Mouse (Mus musculus) activated CD4-positive, CD25-positive, alpha-beta regulatory T cell (primary cell): ENCODE data around the gene Tas2r137. TPM values are rescaled to one million over a fixed set of nuclear protein-coding genes. Genes with fewer than 3 reads are reported as not detected.

Experiments
- polyA plus RNA-seq, 2 experiments: library from polyadenylated mRNA; unstranded; fragments of 100-300 nt; shearing (Covaris generic); gene quantifications; one replicate each; pipeline ENCODE4 v1.2.1; 2017

The Tas2r137 gene
- polyA plus RNA-seq = not detected

GRCm38 (mm10) chr6:40490933-40491332, at the start of gene Tas2r137:
TSS of gene Tas2r137 (plus strand) at chr6:40491233.

DNA sequence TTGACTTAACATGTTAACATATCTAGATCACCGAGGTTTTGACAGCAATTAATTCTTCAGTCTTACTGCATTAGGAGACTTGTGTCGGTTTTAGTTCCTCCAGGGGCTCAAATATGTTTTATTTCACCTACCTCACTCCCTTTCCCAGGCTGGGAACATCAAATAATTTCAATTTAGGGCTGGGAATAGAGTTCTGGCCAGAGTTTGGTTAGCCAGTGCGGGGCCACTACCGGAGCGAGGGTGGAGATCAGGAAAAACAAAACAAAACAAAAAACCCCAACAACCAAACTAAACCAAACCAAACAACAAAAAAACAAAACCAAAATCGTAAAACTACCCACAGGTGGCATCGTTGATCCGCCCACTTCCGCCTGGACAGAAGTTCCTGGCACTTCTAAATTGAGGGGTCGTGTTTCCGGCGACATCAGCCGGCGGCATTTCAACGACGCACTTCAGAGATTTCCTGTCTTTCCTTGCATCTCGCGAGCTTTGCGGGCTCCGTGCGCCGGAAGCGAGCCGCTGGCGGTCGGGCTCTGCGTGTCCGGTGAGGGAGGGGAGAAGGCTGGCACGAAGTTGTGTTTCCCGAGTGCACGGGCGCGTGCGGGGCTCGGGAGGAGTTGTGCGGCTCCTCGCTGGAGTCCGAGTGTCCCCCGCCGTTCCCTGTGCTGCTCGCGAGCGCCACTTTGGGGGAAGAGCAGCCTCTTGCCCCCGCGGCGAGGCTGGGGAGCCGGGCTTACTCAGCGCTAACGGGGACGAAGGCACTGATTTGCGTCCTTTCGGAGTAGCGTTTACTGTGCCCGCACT, 19.9 kb upstream of the Tas2r137 start, which contains the start of gene Ssbp1:
TSS of gene Ssbp1 (plus strand) at position 437 of the 804 bp plus-strand sequence.

GRCm38 (mm10) chr6:40493229-40493628, 2.2 kb downstream of the Tas2r137 start, which contains the start of gene Tas2r108:
TSS of gene Tas2r108 (plus strand) at chr6:40493529.

DNA sequence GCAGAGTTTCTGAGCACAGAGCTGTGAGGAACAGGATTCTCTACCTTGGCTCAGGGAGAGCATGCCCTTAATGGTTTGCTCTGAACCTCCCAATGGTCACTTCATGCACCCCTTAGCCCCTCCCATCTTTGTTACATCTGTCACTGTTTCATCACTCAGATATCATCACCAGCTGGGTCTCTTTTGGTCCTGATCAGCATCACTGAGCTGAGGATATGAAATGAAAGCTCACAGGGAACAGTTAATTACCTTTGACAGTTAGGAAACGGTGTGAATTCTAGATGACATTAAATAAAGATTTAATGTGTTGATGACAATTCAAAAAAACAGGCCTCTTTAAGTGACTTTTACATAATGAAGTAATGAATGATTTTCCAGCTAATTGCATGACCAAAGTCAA, 28.4 kb downstream of the Tas2r137 start, which contains the start of gene Prss37:
TSS of gene Prss37 (minus strand) at position 101 of the 400 bp plus-strand sequence.

Other genes starting within 250 kb of the Tas2r137 start
- 10 to 100 TPM; 33.2 to 44.1 TPM for gene Agk, start 166.1 kb upstream of the Tas2r137 start, polyA plus RNA-seq
- 10 to 100 TPM; 14.8 to 20.9 TPM for gene E330009J07Rik, start 55.1 kb upstream of the Tas2r137 start, polyA plus RNA-seq
- gene Wee2, start 52.1 kb upstream of the Tas2r137 start, polyA plus RNA-seq = not detected
- gene Ssbp1, start 19.9 kb upstream of the Tas2r137 start, polyA plus RNA-seq = 100 to 1,000 TPM; 106 to 127 TPM
- not detected for gene Tas2r108, start 2.3 kb downstream of the Tas2r137 start, polyA plus RNA-seq
- gene Prss37, start 28.3 kb downstream of the Tas2r137 start, polyA plus RNA-seq = not detected
- gene Olfr461, start 63.8 kb downstream of the Tas2r137 start, polyA plus RNA-seq = not detected
- gene Olfr460, start 78.3 kb downstream of the Tas2r137 start, polyA plus RNA-seq = not detected
- gene Clec5a, start 94.6 kb downstream of the Tas2r137 start, polyA plus RNA-seq = under 1 TPM; 0.12 to 0.81 TPM
- not detected for gene Tas2r138, start 122.1 kb downstream of the Tas2r137 start, polyA plus RNA-seq
- under 1 TPM; 0.13 to 0.17 TPM for gene Mgam, start 137.6 kb downstream of the Tas2r137 start, polyA plus RNA-seq